Mouse (Mus musculus): ENCODE data around the gene Rere. TPM values are rescaled to one million over a fixed set of nuclear protein-coding genes. Genes with fewer than 3 reads are reported as not detected.

Gene Rere
- polyA plus RNA-seq, 1 experiment from 2014 or later = 18.0 TPM

GRCm38 (mm10) chr4:150459022-150459794 lies 177.8 kb downstream of the Rere start:
- no peak overlapping the region for H3K4me2 ChIP-seq (ENCODE audit: low read depth, low read length)
- no peak overlapping the region for H3K9ac ChIP-seq (ENCODE audit: low read length)
- peaks cover 63% of the 10 kb centered on the region for H3K4me1 ChIP-seq (ENCODE audit: control insufficient read depth, insufficient read depth, low read length)
- ATAC-seq (replicated peaks; ENCODE audit: extremely low read depth, insufficient read depth, low FRiP score) = no peak
- no peaks in the 10 kb centered on the region for H3K9me3 ChIP-seq (replicated peaks; ENCODE audit: control insufficient read depth, low read length)
- no peak overlapping the region for H3K4me3 ChIP-seq (ENCODE audit: low read length)
- H3K27ac ChIP-seq (ENCODE audit: low read length) = 0 out of 2 replicates have a peak overlapping the region, but pooled peaks have one; percentile 37
- WGBS = 37% methylated on average over 6 of the region's 6 CpGs
- no peaks in the 10 kb centered on the region for H3K36me3 ChIP-seq (ENCODE audit: control insufficient read depth, insufficient read depth)
- no peaks in the 10 kb centered on the region for H3K27me3 ChIP-seq (ENCODE audit: control insufficient read depth, insufficient read depth, low read length)

- ATAC-seq (replicated peaks; ENCODE audit: extremely low read depth, insufficient read depth, low FRiP score) = no peak
- Histone ChIP-seq H3K27ac (ENCODE audit: low read length) (no peak overlapping the region), H3K36me3 (ENCODE audit: control insufficient read depth, insufficient read depth) (no peaks in the 10 kb centered on the region), H3K9me3 (replicated peaks; ENCODE audit: control insufficient read depth, low read length) (no peaks in the 10 kb centered on the region), H3K4me3 (ENCODE audit: low read length) (no peak overlapping the region), H3K9ac (ENCODE audit: low read length) (no peak overlapping the region), H3K27me3 (ENCODE audit: control insufficient read depth, insufficient read depth, low read length) (no peaks in the 10 kb centered on the region), H3K4me1 (ENCODE audit: control insufficient read depth, insufficient read depth, low read length) (peaks cover 57% of the 10 kb centered on the region), H3K4me2 (ENCODE audit: low read depth, low read length) (no peak overlapping the region)
- whole genome bisulfite sequencing = 69% methylated on average over 5 of the region's 5 CpGs
These were observed 179.0 kb downstream of the Rere start for GRCm38 (mm10) chr4:150460451-150460850.

DNA sequence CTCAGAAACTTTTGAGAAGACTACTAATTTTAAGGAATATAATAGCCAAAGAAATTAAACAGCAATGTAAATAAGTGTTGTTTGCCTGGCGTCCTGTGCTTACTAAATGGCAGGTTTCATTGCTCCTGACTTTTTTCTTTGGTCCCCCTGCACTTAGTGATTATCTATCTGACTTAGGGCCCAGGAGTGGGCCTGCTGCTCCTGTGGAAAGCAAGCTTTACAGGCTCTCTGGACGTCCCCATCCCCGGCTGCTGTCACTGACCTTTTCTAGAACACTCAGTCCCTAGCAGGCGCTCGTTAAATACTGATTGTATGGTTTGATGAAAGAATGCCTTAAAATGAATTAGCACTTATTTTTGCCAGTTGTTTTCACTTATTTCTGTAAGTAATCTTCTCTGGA lies 179.6 kb downstream of the Rere start:
- no peak overlapping the region for H3K4me3 ChIP-seq (ENCODE audit: low read length)
- H3K27ac ChIP-seq (ENCODE audit: low read length) = peak overlapping the region; percentile 34; the same call in 1 of the 2 replicates
- no peaks in the 10 kb centered on the region for H3K36me3 ChIP-seq (ENCODE audit: control insufficient read depth, insufficient read depth)
- H3K27me3 ChIP-seq (ENCODE audit: control insufficient read depth, insufficient read depth, low read length) = no peaks in the 10 kb centered on the region
- no peaks in the 10 kb centered on the region for H3K9me3 ChIP-seq (replicated peaks; ENCODE audit: control insufficient read depth, low read length)
- ATAC-seq (replicated peaks; ENCODE audit: extremely low read depth, insufficient read depth, low FRiP score) = no peak
- H3K4me2 ChIP-seq (ENCODE audit: low read depth, low read length) = no peak overlapping the region
- peaks cover 59% of the 10 kb centered on the region for H3K4me1 ChIP-seq (ENCODE audit: control insufficient read depth, insufficient read depth, low read length)
- WGBS = 51% methylated on average over 5 of the region's 5 CpGs
- H3K9ac ChIP-seq (ENCODE audit: low read length) = no peak overlapping the region

DNA sequence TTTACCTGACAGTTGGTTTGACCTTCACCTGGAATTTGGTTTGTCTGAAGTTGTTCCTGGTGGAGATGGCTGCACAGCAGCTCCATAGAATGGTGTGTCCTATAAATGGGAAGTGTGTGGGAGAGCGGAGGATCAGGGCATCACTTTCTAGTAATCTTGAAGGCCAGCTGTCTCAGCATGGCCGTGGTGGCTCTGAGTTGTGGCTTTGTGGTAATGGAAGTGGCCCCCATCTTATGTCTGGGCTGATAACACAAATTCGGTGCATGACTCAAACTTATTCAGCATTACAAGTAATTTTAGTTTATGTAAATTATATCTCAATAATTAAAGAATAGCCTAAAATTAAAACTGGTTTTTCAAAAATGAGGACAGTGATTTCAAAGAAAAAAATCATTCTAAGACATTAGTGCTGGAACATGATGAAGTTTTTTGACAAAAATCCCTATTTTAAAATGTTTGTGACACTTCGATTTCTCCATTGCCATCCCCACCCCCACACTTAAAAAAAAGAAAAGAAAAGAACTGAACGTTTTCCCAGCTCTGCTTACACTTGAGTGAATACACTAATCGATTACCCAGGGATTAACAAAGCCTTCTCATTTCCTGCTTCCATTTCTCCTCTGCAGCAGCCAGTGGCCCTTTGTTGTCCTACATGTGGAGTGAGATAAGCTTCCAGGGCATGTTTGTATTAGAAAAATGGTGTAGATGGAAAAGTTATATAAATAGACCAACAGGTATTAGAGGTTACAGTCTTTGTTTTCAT lies 180.2 kb downstream of the Rere start:
- no peaks in the 10 kb centered on the region for H3K36me3 ChIP-seq (ENCODE audit: control insufficient read depth, insufficient read depth)
- WGBS = 34% methylated on average over 6 of the region's 6 CpGs
- H3K9ac ChIP-seq (ENCODE audit: low read length) = no peak overlapping the region
- ATAC-seq (replicated peaks; ENCODE audit: extremely low read depth, insufficient read depth, low FRiP score) = no peak
- H3K27me3 ChIP-seq (ENCODE audit: control insufficient read depth, insufficient read depth, low read length) = no peaks in the 10 kb centered on the region
- peaks cover 59% of the 10 kb centered on the region for H3K4me1 ChIP-seq (ENCODE audit: control insufficient read depth, insufficient read depth, low read length)
- peak overlapping the region; percentile 34; the same call in 1 of the 2 replicates for H3K27ac ChIP-seq (ENCODE audit: low read length)
- H3K9me3 ChIP-seq (replicated peaks; ENCODE audit: control insufficient read depth, low read length) = no peaks in the 10 kb centered on the region
- H3K4me3 ChIP-seq (ENCODE audit: low read length) = no peak overlapping the region
- no peak overlapping the region for H3K4me2 ChIP-seq (ENCODE audit: low read depth, low read length)

DNA sequence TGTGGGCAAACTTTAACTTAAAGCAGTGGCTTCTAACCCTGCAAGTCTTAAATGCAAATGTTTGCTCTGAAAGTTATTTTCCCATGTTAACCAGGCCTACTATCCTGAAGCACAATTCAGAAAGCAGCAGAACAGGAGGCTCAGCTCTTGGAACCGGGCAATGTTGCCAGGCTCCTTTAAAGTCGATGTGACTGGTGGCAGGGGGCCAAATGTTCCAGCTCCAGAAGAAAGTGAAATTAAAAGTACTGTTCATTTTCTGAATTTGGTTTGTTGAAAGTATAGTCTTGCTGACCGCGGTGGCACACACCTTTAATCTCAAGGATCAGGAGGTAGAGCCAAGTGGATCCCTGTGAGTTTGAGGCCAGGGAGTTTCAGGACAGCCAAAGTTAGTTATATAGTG lies 180.9 kb downstream of the Rere start:
- peaks cover 53% of the 10 kb centered on the region for H3K4me1 ChIP-seq (ENCODE audit: control insufficient read depth, insufficient read depth, low read length)
- H3K4me2 ChIP-seq (ENCODE audit: low read depth, low read length) = 0 out of 2 replicates have a peak overlapping the region, but pooled peaks have one; percentile 2
- no peak for ATAC-seq (replicated peaks; ENCODE audit: extremely low read depth, insufficient read depth, low FRiP score)
- H3K27me3 ChIP-seq (ENCODE audit: control insufficient read depth, insufficient read depth, low read length) = no peaks in the 10 kb centered on the region
- peak overlapping the region; percentile 71 for H3K27ac ChIP-seq (ENCODE audit: low read length)
- H3K9ac ChIP-seq (ENCODE audit: low read length) = no peak overlapping the region
- H3K9me3 ChIP-seq (replicated peaks; ENCODE audit: control insufficient read depth, low read length) = no peaks in the 10 kb centered on the region
- H3K36me3 ChIP-seq (ENCODE audit: control insufficient read depth, insufficient read depth) = no peaks in the 10 kb centered on the region
- WGBS = 32% methylated on average over 4 of the region's 4 CpGs
- H3K4me3 ChIP-seq (ENCODE audit: low read length) = no peak overlapping the region

GRCm38 (mm10) chr4:150465759-150466158 lies 184.3 kb downstream of the Rere start:
- Histone ChIP-seq H3K4me1 (ENCODE audit: control insufficient read depth, insufficient read depth, low read length) (peaks cover 43% of the 10 kb centered on the region), H3K27ac (ENCODE audit: low read length) (no peak overlapping the region), H3K9me3 (replicated peaks; ENCODE audit: control insufficient read depth, low read length) (no peaks in the 10 kb centered on the region), H3K36me3 (ENCODE audit: control insufficient read depth, insufficient read depth) (no peaks in the 10 kb centered on the region), H3K27me3 (ENCODE audit: control insufficient read depth, insufficient read depth, low read length) (no peaks in the 10 kb centered on the region), H3K9ac (ENCODE audit: low read length) (no peak overlapping the region), H3K4me3 (ENCODE audit: low read length) (no peak overlapping the region), H3K4me2 (ENCODE audit: low read depth, low read length) (no peak overlapping the region)
- ATAC-seq (replicated peaks; ENCODE audit: extremely low read depth, insufficient read depth, low FRiP score) = no peak
- 48% methylated on average over 4 of the region's 4 CpGs for WGBS

DNA sequence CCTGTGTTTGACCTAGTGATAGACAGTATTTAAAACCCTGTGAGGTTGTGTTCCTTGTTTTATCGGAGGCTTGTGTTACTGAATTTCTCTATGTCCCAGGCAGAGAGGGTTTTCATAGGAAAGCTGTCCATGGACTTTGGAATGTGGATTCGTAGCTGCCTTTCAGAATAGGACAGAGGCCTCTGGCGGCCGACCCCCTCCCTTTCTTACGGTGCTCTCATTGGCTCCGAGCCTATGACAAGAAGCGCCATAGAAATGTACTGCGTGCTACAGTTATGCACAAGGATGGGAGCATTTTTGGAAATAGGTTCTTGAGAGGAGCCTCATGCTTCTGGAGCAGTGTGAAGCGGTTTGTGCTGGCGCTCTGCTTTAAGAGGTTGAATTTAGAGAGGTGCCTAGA lies 187.8 kb downstream of the Rere start:
- H3K9ac ChIP-seq (ENCODE audit: low read length) = peak overlapping the region; percentile 35; the same call in 1 of the 2 replicates
- 0 out of 2 replicates have a peak, but pooled peaks have one; percentile 39 for ATAC-seq (replicated peaks; ENCODE audit: extremely low read depth, insufficient read depth, low FRiP score)
- no peaks in the 10 kb centered on the region for H3K9me3 ChIP-seq (replicated peaks; ENCODE audit: control insufficient read depth, low read length)
- H3K4me2 ChIP-seq (ENCODE audit: low read depth, low read length) = peak overlapping the region; percentile 42; the same call in 1 of the 2 replicates
- WGBS = 36% methylated on average over 10 of the region's 10 CpGs
- H3K27me3 ChIP-seq (ENCODE audit: control insufficient read depth, insufficient read depth, low read length) = no peaks in the 10 kb centered on the region
- H3K4me1 ChIP-seq (ENCODE audit: control insufficient read depth, insufficient read depth, low read length) = peaks cover 33% of the 10 kb centered on the region
- H3K36me3 ChIP-seq (ENCODE audit: control insufficient read depth, insufficient read depth) = no peaks in the 10 kb centered on the region
- no peak overlapping the region for H3K4me3 ChIP-seq (ENCODE audit: low read length)
- H3K27ac ChIP-seq (ENCODE audit: low read length) = peak overlapping the region; percentile 58

GRCm38 (mm10) chr4:150470674-150471328 lies 189.4 kb downstream of the Rere start:
- no peak for ATAC-seq (replicated peaks; ENCODE audit: extremely low read depth, insufficient read depth, low FRiP score)
- Histone ChIP-seq H3K9ac (ENCODE audit: low read length) (no peak overlapping the region), H3K4me3 (ENCODE audit: low read length) (no peak overlapping the region), H3K27me3 (ENCODE audit: control insufficient read depth, insufficient read depth, low read length) (no peaks in the 10 kb centered on the region), H3K9me3 (replicated peaks; ENCODE audit: control insufficient read depth, low read length) (no peaks in the 10 kb centered on the region), H3K4me2 (ENCODE audit: low read depth, low read length) (no peak overlapping the region), H3K27ac (ENCODE audit: low read length) (no peak overlapping the region), H3K4me1 (ENCODE audit: control insufficient read depth, insufficient read depth, low read length) (peaks cover 35% of the 10 kb centered on the region), H3K36me3 (ENCODE audit: control insufficient read depth, insufficient read depth) (no peaks in the 10 kb centered on the region)
- WGBS = 80% methylated on average over 4 of the region's 4 CpGs
